Mouse (Mus musculus) ES-Bruce4 (cell line): ENCODE data around the gene Mut.

Experiments
- CTCF ChIP-seq: IDR thresholded peaks from one replicate; pipeline ENCODE4 v1.8.1; 2011; ENCODE audit warnings: low read depth, low read length
- POLR2A ChIP-seq: IDR thresholded peaks from one replicate; pipeline ENCODE4 v1.8.1; 2011; ENCODE audit warnings: low read length; ENCODE audit not compliant: insufficient read depth

GRCm38 (mm10) chr17:40992102-40992501 lies 57.6 kb downstream of the Mut start:
- TF ChIP-seq POLR2A (no peak), CTCF (no peak)
